Mouse (Mus musculus) intestine, postnatal 0 days (tissue): ENCODE results near the gene Efcab7. TPM values are rescaled to one million over a fixed set of nuclear protein-coding genes. Genes with fewer than 3 reads are reported as not detected.

Source experiments
- ATAC-seq: fragments of 200-750 bp; cut with Nextera tagmentation; 2 replicates; pipeline ENCODE4 v1.8.0; 2017; ENCODE audit warnings: mild to moderate bottlenecking, moderate TSS enrichment, moderate library complexity
- H3K27ac ChIP-seq: fragments of 300-500 bp; sonication (generic); 2 replicates; pipeline ENCODE4 v1.5.1; 2014; ENCODE audit warnings: mild to moderate bottlenecking, low read depth, low read length, moderate library complexity
- H3K27me3 ChIP-seq: fragments of 300-500 bp; sonication (generic); replicated peaks from 2 replicates; pipeline ENCODE4 v1.6.1; 2014; ENCODE audit warnings: low read length, mixed read lengths; ENCODE audit not compliant: control insufficient read depth, insufficient read depth
- H3K36me3 ChIP-seq: fragments of 300-500 bp; sonication (generic); 2 replicates; pipeline ENCODE4 v1.6.1; 2014; ENCODE audit warnings: mild to moderate bottlenecking, moderate library complexity; ENCODE audit not compliant: control insufficient read depth, insufficient read depth
- H3K4me1 ChIP-seq: fragments of 300-500 bp; sonication (generic); replicated peaks from 2 replicates; pipeline ENCODE4 v1.6.1; 2014; ENCODE audit warnings: antibody characterized with exemption, low read length, mixed read lengths; ENCODE audit not compliant: control insufficient read depth, insufficient read depth
- H3K4me2 ChIP-seq: fragments of 300-500 bp; sonication (generic); replicated peaks from 2 replicates; pipeline ENCODE4 v1.6.1; 2014; ENCODE audit warnings: low read depth, mild to moderate bottlenecking, moderate library complexity
- H3K4me3 ChIP-seq: fragments of 300-500 bp; sonication (generic); 2 replicates; pipeline ENCODE4 v1.5.1; 2014; ENCODE audit warnings: low read depth, low read length
- H3K9ac ChIP-seq: fragments of 300-500 bp; sonication (generic); 2 replicates; pipeline ENCODE4 v1.6.1; 2014; ENCODE audit warnings: mild to moderate bottlenecking, low read depth, low read length
- H3K9me3 ChIP-seq: fragments of 300-500 bp; sonication (generic); 2 replicates; pipeline ENCODE4 v1.6.1; 2016; ENCODE audit warnings: mixed run types; ENCODE audit not compliant: control insufficient read depth
- CTCF ChIP-seq: sonication (generic); IDR thresholded peaks from 2 replicates; pipeline ENCODE4 v1.5.1; 2016; ENCODE audit warnings: low read depth, mild to moderate bottlenecking, control low read depth, antibody characterized with exemption, moderate library complexity
- WGBS: fragments of 180-500 bp; shearing (Covaris S2); extraction: QIAGEN DNeasy Blood & Tissue Kit; methylation state at CpG from one replicate; pipeline ENCODE4 v1.1.7; 2014; 5-methylcytosine and 5-hydroxymethylcytosine counted together
- polyA plus RNA-seq: library from polyadenylated mRNA; unstranded; fragments of >200 nt; fragmentation: Nextera tagmentation; extraction: Ambion mirVana; gene quantifications from 2 replicates; pipeline ENCODE4 v1.2.1, GENCODE M21; 2015

The Efcab7 gene
- polyA plus RNA-seq, 1 experiment from 2014 or later, result 6.3 TPM

- 35% methylated on average over 10 of the region's 10 CpGs for WGBS
Measured at GRCm38 (mm10) chr4:99930518-99931239, 101.7 kb downstream of the Efcab7 start.

GRCm38 (mm10) chr4:99931240-99931580 is 102.2 kb downstream of the Efcab7 start:
- peak overlapping the region; percentile 66; the same call in 1 of the 2 replicates for H3K9ac ChIP-seq
- TF ChIP-seq CTCF, result no peak
- ATAC-seq, result no peak
- peak overlapping the region; percentile 76 for H3K4me3 ChIP-seq
- no peaks in the 10 kb centered on the region for H3K36me3 ChIP-seq
- 56% methylated on average over 11 of the region's 11 CpGs for WGBS
- no peaks in the 10 kb centered on the region for H3K27me3 ChIP-seq
- peak overlapping the region; percentile 86 for H3K4me2 ChIP-seq
- H3K4me1 ChIP-seq, result no peaks in the 10 kb centered on the region; the same call in 1 of the 2 replicates
- peak overlapping the region; percentile 94 for H3K27ac ChIP-seq
- no peaks in the 10 kb centered on the region for H3K9me3 ChIP-seq

More at GRCm38 (mm10) chr4:99930518-99931239, 101.7 kb downstream of the Efcab7 start:
- peak overlapping the region; percentile 76 for H3K4me3 ChIP-seq
- H3K27ac ChIP-seq, result peak overlapping the region; percentile 94
- ATAC-seq, result no peak
- peak overlapping the region; percentile 66 for H3K9ac ChIP-seq
- no peaks in the 10 kb centered on the region; the same call in 1 of the 2 replicates for H3K4me1 ChIP-seq
- no peaks in the 10 kb centered on the region for H3K27me3 ChIP-seq
- TF ChIP-seq CTCF, result no peak
- no peaks in the 10 kb centered on the region for H3K36me3 ChIP-seq
- peak overlapping the region; percentile 86 for H3K4me2 ChIP-seq
- H3K9me3 ChIP-seq, result no peaks in the 10 kb centered on the region

- Histone ChIP-seq H3K4me1 (no peaks in the 10 kb centered on the region; the same call in 1 of the 2 replicates), H3K27ac (no peak overlapping the region), H3K9ac (no peak overlapping the region), H3K27me3 (no peaks in the 10 kb centered on the region), H3K4me2 (peak overlapping the region; percentile 86; the same call in 1 of the 2 replicates), H3K36me3 (no peaks in the 10 kb centered on the region), H3K4me3 (no peak overlapping the region), H3K9me3 (no peaks in the 10 kb centered on the region)
- TF ChIP-seq CTCF, result no peak
- WGBS, result 86% methylated on average over 4 of the region's 4 CpGs
- no peak for ATAC-seq
Measured at GRCm38 (mm10) chr4:99931807-99932206, 102.8 kb downstream of the Efcab7 start.

GRCm38 (mm10) chr4:99934859-99935258 is 105.9 kb downstream of the Efcab7 start:
- no peaks in the 10 kb centered on the region for H3K36me3 ChIP-seq
- no peak for ATAC-seq
- WGBS, result 87% methylated on average over 7 of the region's 7 CpGs
- H3K27me3 ChIP-seq, result no peaks in the 10 kb centered on the region
- no peak overlapping the region for H3K27ac ChIP-seq
- no peak overlapping the region for H3K4me3 ChIP-seq
- TF ChIP-seq CTCF, result no peak
- no peak overlapping the region for H3K9ac ChIP-seq
- no peaks in the 10 kb centered on the region; the same call in 1 of the 2 replicates for H3K4me1 ChIP-seq
- H3K9me3 ChIP-seq, result no peaks in the 10 kb centered on the region
- H3K4me2 ChIP-seq, result no peak overlapping the region

- no peak for TF ChIP-seq CTCF
- 55% methylated on average over 5 of the region's 5 CpGs for WGBS
- H3K27ac ChIP-seq, result peak overlapping the region; percentile 41; the same call in 1 of the 2 replicates
Measured at GRCm38 (mm10) chr4:99936278-99936677, 107.3 kb downstream of the Efcab7 start.

GRCm38 (mm10) chr4:99939711-99940505 is 110.9 kb downstream of the Efcab7 start:
- WGBS, result 50% methylated on average over 16 of the region's 16 CpGs

More at GRCm38 (mm10) chr4:99936278-99936677, 107.3 kb downstream of the Efcab7 start:
- no peaks in the 10 kb centered on the region; the same call in 1 of the 2 replicates for H3K4me1 ChIP-seq
- H3K36me3 ChIP-seq, result 0 out of 2 replicates have a peak, but pooled peaks cover 8% of the 10 kb centered on the region
- no peak overlapping the region for H3K4me3 ChIP-seq
- no peaks in the 10 kb centered on the region for H3K9me3 ChIP-seq
- peak; percentile 44; the same call in 1 of the 2 replicates for ATAC-seq
- no peaks in the 10 kb centered on the region for H3K27me3 ChIP-seq
- H3K9ac ChIP-seq, result no peak overlapping the region
- no peak overlapping the region for H3K4me2 ChIP-seq

More at GRCm38 (mm10) chr4:99939711-99940505, 110.9 kb downstream of the Efcab7 start:
- H3K4me3 ChIP-seq, result no peak overlapping the region
- no peaks in the 10 kb centered on the region for H3K27me3 ChIP-seq
- 0 out of 2 replicates have a peak, but pooled peaks cover 8% of the 10 kb centered on the region for H3K36me3 ChIP-seq
- H3K27ac ChIP-seq, result peak overlapping the region; percentile 41; the same call in 1 of the 2 replicates
- TF ChIP-seq CTCF, result no peak
- H3K4me1 ChIP-seq, result peaks cover 3% of the 10 kb centered on the region
- H3K9me3 ChIP-seq, result no peaks in the 10 kb centered on the region
- no peak overlapping the region for H3K4me2 ChIP-seq
- no peak for ATAC-seq
- no peak overlapping the region for H3K9ac ChIP-seq
